Mouse (Mus musculus): Measurements from ENCODE around the gene Gm49320. TPM values are rescaled to one million over a fixed set of nuclear protein-coding genes. Genes with fewer than 3 reads are reported as not detected.
A peak's percentile ranks its signal among the peaks of the same experiment; 100 is the strongest.

The Gm49320 gene
- total RNA-seq, 2 experiments from 2014 or later = 0.14 to 0.31 TPM

- peak; percentile 92 for DNase-seq
Measured at GRCm38 (mm10) chr8:4259125-4259804, 20.6 kb downstream of the Gm49320 start, which contains the start of gene Ctxn1. Gene Ctxn1 (minus strand): TSS chr8:4259274.

GRCm38 (mm10) chr8:4259805-4260170 is 21.1 kb downstream of the Gm49320 start:
- no peak for DNase-seq

- DNase-seq = no peak
Measured at GRCm38 (mm10) chr8:4263105-4263791, 24.6 kb downstream of the Gm49320 start.

- no peak for DNase-seq
Measured at GRCm38 (mm10) chr8:4265160-4265914, 26.7 kb downstream of the Gm49320 start.

- no peak for DNase-seq
Measured at GRCm38 (mm10) chr8:4267627-4268026, 29.0 kb downstream of the Gm49320 start.

- DNase-seq = no peak
Measured at GRCm38 (mm10) chr8:4269609-4270008, 30.9 kb downstream of the Gm49320 start.

- DNase-seq = peak; percentile 94
Measured at GRCm38 (mm10) chr8:4275275-4276110, 36.8 kb downstream of the Gm49320 start, which contains the start of gene Timm44. Gene Timm44 (minus strand): TSS chr8:4275913.

GRCm38 (mm10) chr8:4276111-4276465 is 37.4 kb downstream of the Gm49320 start:
- no peak for DNase-seq

GRCm38 (mm10) chr8:4292738-4293137 is 54.1 kb downstream of the Gm49320 start:
- DNase-seq = no peak

- no peak for DNase-seq
Measured at GRCm38 (mm10) chr8:4297822-4298221, 59.2 kb downstream of the Gm49320 start.

Other genes starting within 250 kb of the Gm49320 start
- gene Cd209f, start 133.0 kb upstream of the Gm49320 start, total RNA-seq (2021) = 1 to 10 TPM; 1.7 to 3.4 TPM
- under 1 TPM; 0.31 to 0.45 TPM for gene Cd209g, start 104.8 kb upstream of the Gm49320 start, total RNA-seq (2021)
- gene Evi5l, start 72.3 kb upstream of the Gm49320 start, total RNA-seq (2021) = 10 to 100 TPM; 15.5 to 20.5 TPM
- under 1 TPM; 0.16 to 0.21 TPM for gene Prr36, start 21.4 kb upstream of the Gm49320 start, total RNA-seq (2021)
- gene Lrrc8e, start 12.0 kb upstream of the Gm49320 start, total RNA-seq (2021) = under 1 TPM in 1 of 2 experiments, not detected in 1; 0.29 TPM
- 10 to 100 TPM; 61.4 to 65.5 TPM for gene Map2k7, start 125 bp upstream of the Gm49320 start, total RNA-seq (2021)
- 1 to 10 TPM; 2.8 to 5.1 TPM for gene Tgfbr3l, start 9.3 kb downstream of the Gm49320 start, total RNA-seq (2021)
- 10 to 100 TPM; 13.0 to 15.4 TPM for gene Snapc2, start 14.2 kb downstream of the Gm49320 start, total RNA-seq (2021)
- gene Ctxn1, start 20.4 kb downstream of the Gm49320 start, total RNA-seq (2021) = 1 to 10 TPM; 3.8 to 4.5 TPM
- 10 to 100 TPM; 72.4 to 74.5 TPM for gene Timm44, start 37.0 kb downstream of the Gm49320 start, total RNA-seq (2021)
- gene Ccl25, start 86.3 kb downstream of the Gm49320 start, total RNA-seq (2021) = 1 to 10 TPM; 8.0 to 8.3 TPM
- 10 to 100 TPM; 50.1 to 55.0 TPM for gene Elavl1, start 86.5 kb downstream of the Gm49320 start, total RNA-seq (2021)